Mouse (Mus musculus) heart, adult 11 months (tissue): Measurements from ENCODE around the gene Tnrc6a.
A peak's percentile ranks its signal among the peaks of the same experiment; 100 is the strongest.

Experiments used
- DNase-seq: peaks from one replicate; pipeline ENCODE4 v3.0.0; 2022

Gene Tnrc6a

GRCm38 (mm10) chr7:123123665-123124298 is at the start of gene Tnrc6a:
Gene Tnrc6a (plus strand): TSS chr7:123123885.
- peak; percentile 99 for DNase-seq

- no peak for DNase-seq
These were observed 41.4 kb upstream of the Tnrc6a start for GRCm38 (mm10) chr7:123082236-123082635.

- no peak for DNase-seq
These were observed 40.1 kb upstream of the Tnrc6a start for GRCm38 (mm10) chr7:123083441-123084123.

- peak; percentile 96 for DNase-seq
These were observed 39.4 kb upstream of the Tnrc6a start for GRCm38 (mm10) chr7:123084180-123084691.

GRCm38 (mm10) chr7:123084708-123085107 is 39.0 kb upstream of the Tnrc6a start:
- DNase-seq: peak; percentile 90

GRCm38 (mm10) chr7:123088920-123089319 is 34.8 kb upstream of the Tnrc6a start:
- DNase-seq: no peak

- peak; percentile 90 for DNase-seq
These were observed 27.2 kb upstream of the Tnrc6a start for GRCm38 (mm10) chr7:123096344-123097120.

- peak; percentile 99 for DNase-seq
These were observed 25.6 kb upstream of the Tnrc6a start for GRCm38 (mm10) chr7:123097891-123098750.

- DNase-seq: peak; percentile 51
These were observed 22.4 kb upstream of the Tnrc6a start for GRCm38 (mm10) chr7:123101295-123101694.

- peak; percentile 73 for DNase-seq
These were observed 18.3 kb upstream of the Tnrc6a start for GRCm38 (mm10) chr7:123105381-123105780.

- no peak for DNase-seq
These were observed 17.8 kb upstream of the Tnrc6a start for GRCm38 (mm10) chr7:123105906-123106305.

GRCm38 (mm10) chr7:123106326-123106725 is 17.4 kb upstream of the Tnrc6a start:
- DNase-seq: peak; percentile 85

GRCm38 (mm10) chr7:123108058-123109055 is 15.3 kb upstream of the Tnrc6a start:
- DNase-seq: peak; percentile 87

GRCm38 (mm10) chr7:123109361-123110000 is 14.2 kb upstream of the Tnrc6a start:
- peak; percentile 93 for DNase-seq

GRCm38 (mm10) chr7:123110135-123110534 is 13.6 kb upstream of the Tnrc6a start:
- DNase-seq: peak; percentile 98

- DNase-seq: peak; percentile 46
These were observed 10.1 kb upstream of the Tnrc6a start for GRCm38 (mm10) chr7:123113590-123113989.

GRCm38 (mm10) chr7:123116799-123117198 is 6.9 kb upstream of the Tnrc6a start:
- peak; percentile 62 for DNase-seq

- DNase-seq: no peak
These were observed 6.5 kb upstream of the Tnrc6a start for GRCm38 (mm10) chr7:123117209-123117608.

- peak; percentile 17 for DNase-seq
These were observed 3.2 kb upstream of the Tnrc6a start for GRCm38 (mm10) chr7:123120516-123120915.

GRCm38 (mm10) chr7:123124299-123124716 is 623 bp downstream of the Tnrc6a start:
- DNase-seq: no peak
